Mouse (Mus musculus) CH12.LX (cell line): ENCODE data around the gene Tgm2. TPM values are rescaled to one million over a fixed set of nuclear protein-coding genes. Genes with fewer than 3 reads are reported as not detected.

Source experiments
- DNase-seq: peaks from one replicate; pipeline ENCODE4 v3.0.0-alpha.2; 2013; ENCODE audit errors: extremely low read depth
- H3K27ac ChIP-seq: 2 replicates; pipeline ENCODE4 v1.5.1; 2012; ENCODE audit warnings: low read depth, mild to moderate bottlenecking, control low read depth, moderate library complexity; ENCODE audit not compliant: insufficient read depth
- H3K27me3 ChIP-seq: replicated peaks from 2 replicates; pipeline ENCODE3; 2012; ENCODE audit warnings: inconsistent platforms
- H3K36me3 ChIP-seq, 2 experiments: replicated peaks in 1 of 2; 2 replicates each; pipeline versions ENCODE3 to v1.6.1; 2012; ENCODE audit warnings: inconsistent platforms in 1 of 2, low read length in 1 of 2, mild to moderate bottlenecking in 1 of 2, mixed read lengths in 1 of 2, moderate library complexity in 1 of 2; ENCODE audit not compliant: control insufficient read depth in 1 of 2, insufficient read depth in 1 of 2
- H3K4me1 ChIP-seq, 2 experiments: 2 replicates each; pipeline ENCODE4 v1.6.1; 2012; ENCODE audit warnings: inconsistent platforms in 1 of 2, moderate library complexity in 1 of 2; ENCODE audit not compliant: insufficient read depth in 2 of 2, control insufficient read depth in 1 of 2
- H3K4me2 ChIP-seq: 2 replicates; pipeline ENCODE4 v1.6.1; 2012; ENCODE audit warnings: low read depth, mild to moderate bottlenecking, control low read depth; ENCODE audit not compliant: poor library complexity, insufficient read depth, severe bottlenecking
- H3K4me3 ChIP-seq, 3 experiments: fragments of 150-350 bp in 1 of 3; sonication (generic) in 1 of 3; replicated peaks in 1 of 3; 2 replicates each; pipeline versions ENCODE3 to v1.5.1; 2011 to 2012; ENCODE audit warnings: low read depth in 2 of 3, low read length in 2 of 3, mild to moderate bottlenecking in 2 of 3, moderate library complexity in 2 of 3, control low read depth in 1 of 3, improper control_type of control experiment in 1 of 3, inconsistent platforms in 1 of 3, mixed read lengths in 1 of 3; ENCODE audit not compliant: poor library complexity in 1 of 3
- H3K79me2 ChIP-seq: replicated peaks from 2 replicates; pipeline ENCODE4 v1.6.1; 2012; ENCODE audit warnings: mild to moderate bottlenecking, moderate library complexity; ENCODE audit not compliant: control insufficient read depth, poor library complexity, insufficient read depth, severe bottlenecking; ENCODE audit errors: extremely low read depth
- H3K9ac ChIP-seq: 2 replicates; pipeline ENCODE4 v1.6.1; 2012; ENCODE audit warnings: low read depth, mild to moderate bottlenecking, control low read depth, moderate library complexity; ENCODE audit not compliant: insufficient read depth
- H3K9me3 ChIP-seq: replicated peaks from 2 replicates; pipeline ENCODE3; 2012; ENCODE audit warnings: low read length, inconsistent platforms, mixed read lengths
- CTCF ChIP-seq, 2 experiments: IDR thresholded peaks in 1 of 2; conservative IDR thresholded peaks in 1 of 2; 2 replicates each; pipeline ENCODE4 v1.5.1; 2011 to 2012; ENCODE audit warnings: low read depth in 2 of 2, low read length in 2 of 2, improper control_type of control experiment in 1 of 2, inconsistent platforms in 1 of 2, mild to moderate bottlenecking in 1 of 2, moderate library complexity in 1 of 2
- E2F4 ChIP-seq: IDR thresholded peaks from 2 replicates; pipeline ENCODE4 v1.6.1; 2011; ENCODE audit warnings: low read depth, low read length, improper control_type of control experiment; ENCODE audit not compliant: insufficient replicate concordance
- ELF1 ChIP-seq: IDR thresholded peaks from 2 replicates; pipeline ENCODE4 v1.6.1; 2014; ENCODE audit warnings: low read depth, mild to moderate bottlenecking, inconsistent platforms, low read length, improper control_type of control experiment
- EP300 ChIP-seq: IDR thresholded peaks from 2 replicates; pipeline ENCODE4 v1.6.1; 2011; ENCODE audit warnings: low read length, improper control_type of control experiment
- ETS1 ChIP-seq: conservative IDR thresholded peaks from 2 replicates; pipeline ENCODE4 v1.6.1; 2012; ENCODE audit warnings: low read depth, mild to moderate bottlenecking, inconsistent platforms, low read length, improper control_type of control experiment, moderate library complexity
- GABPA ChIP-seq: IDR thresholded peaks from 2 replicates; pipeline ENCODE4 v1.6.1; 2012; ENCODE audit warnings: low read depth, low read length, improper control_type of control experiment, inconsistent platforms; ENCODE audit not compliant: insufficient replicate concordance
- IRF4 ChIP-seq: IDR thresholded peaks from 2 replicates; pipeline ENCODE4 v1.6.1; 2014; ENCODE audit warnings: low read depth, mild to moderate bottlenecking, inconsistent platforms, low read length, improper control_type of control experiment
- KAT2A ChIP-seq: IDR thresholded peaks from 2 replicates; pipeline ENCODE4 v1.6.1; 2012; ENCODE audit warnings: low read length, improper control_type of control experiment, inconsistent platforms; ENCODE audit not compliant: insufficient replicate concordance
- MAX ChIP-seq: IDR thresholded peaks from 2 replicates; pipeline ENCODE4 v1.6.1; 2011; ENCODE audit warnings: low read length, improper control_type of control experiment
- MAZ ChIP-seq: IDR thresholded peaks from 2 replicates; pipeline ENCODE4 v1.6.1; 2012; ENCODE audit warnings: low read depth, mild to moderate bottlenecking, inconsistent platforms, low read length, improper control_type of control experiment, moderate library complexity
- MXI1 ChIP-seq: IDR thresholded peaks from 2 replicates; pipeline ENCODE4 v1.6.1; 2011; ENCODE audit warnings: mild to moderate bottlenecking, low read depth, low read length, improper control_type of control experiment
- MYC ChIP-seq: IDR thresholded peaks from 2 replicates; pipeline ENCODE4 v1.6.1; 2011; ENCODE audit warnings: low read depth, mild to moderate bottlenecking, improper control_type of control experiment, low read length
- NELFE ChIP-seq: IDR thresholded peaks from 2 replicates; pipeline ENCODE4 v1.6.1; 2011; ENCODE audit warnings: low read depth, low read length, improper control_type of control experiment
- NRF1 ChIP-seq: IDR thresholded peaks from 2 replicates; pipeline ENCODE4 v1.6.1; 2014; ENCODE audit warnings: low read depth, mild to moderate bottlenecking, inconsistent platforms, low read length, improper control_type of control experiment, moderate library complexity
- PAX5 ChIP-seq: IDR thresholded peaks from 2 replicates; pipeline ENCODE4 v1.6.1; 2012; ENCODE audit warnings: low read length, inconsistent platforms, mixed read lengths
- POLR2A ChIP-seq: IDR thresholded peaks from 2 replicates; pipeline ENCODE4 v1.6.1; 2011; ENCODE audit warnings: low read depth, mild to moderate bottlenecking, improper control_type of control experiment, low read length
- POLR2AphosphoS2 ChIP-seq: IDR thresholded peaks from 2 replicates; pipeline ENCODE4 v1.6.1; 2011; ENCODE audit warnings: low read depth, low read length, improper control_type of control experiment
- RAD21 ChIP-seq: IDR thresholded peaks from 2 replicates; pipeline ENCODE4 v1.6.1; 2011; ENCODE audit warnings: low read depth, mild to moderate bottlenecking, low read length, improper control_type of control experiment, moderate library complexity
- RCOR1 ChIP-seq: conservative IDR thresholded peaks from 2 replicates; pipeline ENCODE4 v1.6.1; 2012; ENCODE audit warnings: low read depth, mild to moderate bottlenecking, inconsistent platforms, low read length, improper control_type of control experiment
- SIN3A ChIP-seq: IDR thresholded peaks from 2 replicates; pipeline ENCODE4 v1.6.1; 2012; ENCODE audit warnings: low read length, improper control_type of control experiment, inconsistent platforms
- TBP ChIP-seq: conservative IDR thresholded peaks from 2 replicates; pipeline ENCODE4 v1.6.1; 2011; ENCODE audit warnings: low read depth, low read length, improper control_type of control experiment
- TCF12 ChIP-seq: IDR thresholded peaks from 2 replicates; pipeline ENCODE4 v1.6.1; 2014; ENCODE audit warnings: low read depth, mild to moderate bottlenecking, inconsistent platforms, low read length, improper control_type of control experiment
- UBTF ChIP-seq: IDR thresholded peaks from 2 replicates; pipeline ENCODE4 v1.6.1; 2012; ENCODE audit warnings: low read depth, mild to moderate bottlenecking, inconsistent platforms, low read length, improper control_type of control experiment, moderate library complexity
- USF2 ChIP-seq: conservative IDR thresholded peaks from 2 replicates; pipeline ENCODE4 v1.6.1; 2011; ENCODE audit warnings: low read depth, low read length, improper control_type of control experiment
- ZC3H11A ChIP-seq: IDR thresholded peaks from 2 replicates; pipeline ENCODE4 v1.6.1; 2012; ENCODE audit warnings: low read depth, mild to moderate bottlenecking, inconsistent platforms, low read length, improper control_type of control experiment
- ZMIZ1 ChIP-seq: IDR thresholded peaks from 2 replicates; pipeline ENCODE4 v1.6.1; 2012; ENCODE audit warnings: low read depth, mild to moderate bottlenecking, inconsistent platforms, low read length, improper control_type of control experiment
- ZNF384 ChIP-seq: IDR thresholded peaks from 2 replicates; pipeline ENCODE4 v1.6.1; 2012; ENCODE audit warnings: low read depth, low read length, improper control_type of control experiment, inconsistent platforms
- dilution Hi-C: fragments of 300-500 bp; cut with MboI; formaldehyde crosslinking; loops from 2 replicates; pipeline ENCODE4 v1.14.3; 2020; ENCODE audit warnings: low sequenced_read_pairs; ENCODE audit not compliant: extremely low pct_unique_long_range_greater_than_20kb, extremely low pct_ligation_motif_present
- in situ Hi-C: fragments of 300-500 bp; cut with MboI; formaldehyde crosslinking; loops from 3 replicates; pipeline ENCODE4 v1.14.3; 2019; ENCODE audit warnings: low sequenced_read_pairs, low pct_ligation_motif_present, low pct_unique_long_range_greater_than_20kb, mixed read lengths
- polyA plus RNA-seq: library from polyadenylated mRNA; unstranded; fragments of >175 nt; gene quantifications from 2 replicates; pipeline ENCODE4 v1.2.1, GENCODE M21; 2012; ENCODE audit warnings: low read depth; ENCODE audit not compliant: insufficient read length
- total RNA-seq, 2 experiments: library from RNA; depleted of rRNA; stranded (reverse); fragments of 300-350 nt in 1 of 2; fragments of >200 nt in 1 of 2; gene quantifications; 2 replicates each; pipeline ENCODE4 v1.2.3; 2012 to 2014

The Tgm2 gene
- total and polyA plus RNA-seq, 3 experiments: 0.08 to 0.50 (median 0.21) TPM

DNA sequence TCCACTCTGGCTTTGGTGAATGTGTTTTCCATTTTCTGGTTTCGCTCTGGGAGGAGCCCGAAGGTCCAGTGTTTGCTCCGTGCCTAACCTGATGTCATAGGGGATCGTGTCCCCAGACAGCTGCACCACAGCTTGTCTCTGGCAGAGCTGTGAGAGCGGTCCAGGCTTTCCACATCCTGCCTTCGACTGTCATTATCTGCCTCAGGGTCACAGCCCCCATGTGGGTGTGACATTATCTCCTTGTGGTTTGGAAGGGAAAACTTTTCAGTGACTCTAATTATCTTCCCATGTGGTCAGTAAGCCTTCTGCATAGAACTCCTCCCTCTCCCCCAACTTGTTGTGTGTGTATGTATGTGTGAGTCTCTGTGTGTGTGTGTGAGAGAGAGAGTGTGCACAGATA lies 40.6 kb downstream of the Tgm2 start:
- Histone ChIP-seq H3K9me3 (no peaks in the 10 kb centered on the region), H3K4me1 (0 out of 4 replicates have a peak, but pooled peaks cover 0 to 2% of the 10 kb centered on the region in 2 experiments), H3K9ac (no peak overlapping the region), H3K4me3 (no peak overlapping the region), H3K27me3 (peaks cover 19% of the 10 kb centered on the region), H3K79me2 (no peaks in the 10 kb centered on the region), H3K4me2 (no peak overlapping the region), H3K27ac (no peak overlapping the region)
- dilution Hi-C loops (no loop called here), in situ Hi-C loops (loop anchor here (5.0 kb wide), 1 partner anchor 97 kb away; no protein-coding TSS in a partner anchor)
- DNase-seq: no peak
- no peak for TF ChIP-seq POLR2AphosphoS2
- no peak for TF ChIP-seq PAX5
- TF ChIP-seq EP300: no peak
- TF ChIP-seq POLR2A: no peak
- TF ChIP-seq RCOR1: no peak
- no peak for TF ChIP-seq ZNF384
- no peak for TF ChIP-seq E2F4
- no peak for TF ChIP-seq TCF12
- TF ChIP-seq SIN3A: no peak
- TF ChIP-seq MAZ: no peak
- TF ChIP-seq GABPA: no peak
- no peak for TF ChIP-seq IRF4
- no peak for TF ChIP-seq KAT2A
- no peak for TF ChIP-seq MAX
- TF ChIP-seq ELF1: no peak
- TF ChIP-seq, all 38 proteins: peak for 0
- no peaks in the 10 kb centered on the region for H3K36me3 ChIP-seq

DNA sequence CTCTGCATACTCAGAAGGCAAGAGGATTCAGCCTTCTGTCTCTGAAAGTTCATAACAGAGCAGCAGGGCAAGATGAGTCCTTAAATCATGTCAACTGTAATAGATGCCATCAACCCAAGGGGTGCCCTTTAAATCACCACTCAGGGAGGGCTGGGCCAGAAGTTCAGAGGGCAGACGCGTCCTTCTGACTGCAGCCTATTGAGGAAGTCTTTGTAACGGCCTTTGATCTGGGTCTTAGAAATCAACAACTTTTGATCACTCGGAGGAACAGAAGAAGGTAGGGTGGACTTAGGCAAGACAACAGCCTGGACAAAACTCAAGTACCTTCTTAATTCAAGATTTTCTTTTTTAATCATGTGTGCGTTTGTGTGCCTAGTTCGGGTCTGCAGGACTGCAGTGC lies 41.3 kb downstream of the Tgm2 start:
- no peaks in the 10 kb centered on the region for H3K36me3 ChIP-seq
- peaks cover 25% of the 10 kb centered on the region for H3K27me3 ChIP-seq
- no peak overlapping the region for H3K27ac ChIP-seq
- TF ChIP-seq MYC (no peak), ZC3H11A (no peak), POLR2A (no peak), EP300 (no peak), NRF1 (no peak), ETS1 (no peak), RAD21 (no peak), UBTF (no peak), KAT2A (no peak), TBP (no peak), USF2 (no peak), ZMIZ1 (no peak), MXI1 (no peak), NELFE (no peak), PAX5 (no peak), MAX (no peak), IRF4 (no peak), TCF12 (no peak), CTCF (conservative IDR thresholded peaks at IDR 0.05 in 1 of 2, IDR thresholded peaks at IDR 0.05 in 1 of 2; ENCODE audit: low read depth in 2 of 2, low read length in 2 of 2) (no peak)
- TF ChIP-seq, all 38 proteins: peak for 0
- dilution Hi-C loops (no loop called here), in situ Hi-C loops (loop anchor here (5.0 kb wide), 1 partner anchor 97 kb away; no protein-coding TSS in a partner anchor)
- 0 out of 4 replicates have a peak, but pooled peaks cover 0 to 2% of the 10 kb centered on the region in 2 experiments for H3K4me1 ChIP-seq
- no peak for DNase-seq
- H3K4me3 ChIP-seq: no peak overlapping the region
- no peak overlapping the region for H3K4me2 ChIP-seq
- H3K79me2 ChIP-seq: no peaks in the 10 kb centered on the region
- no peak overlapping the region for H3K9ac ChIP-seq
- no peaks in the 10 kb centered on the region for H3K9me3 ChIP-seq
